9 mouse cellular contexts compared by ENCODE assay signal in the genomic region with DNA sequence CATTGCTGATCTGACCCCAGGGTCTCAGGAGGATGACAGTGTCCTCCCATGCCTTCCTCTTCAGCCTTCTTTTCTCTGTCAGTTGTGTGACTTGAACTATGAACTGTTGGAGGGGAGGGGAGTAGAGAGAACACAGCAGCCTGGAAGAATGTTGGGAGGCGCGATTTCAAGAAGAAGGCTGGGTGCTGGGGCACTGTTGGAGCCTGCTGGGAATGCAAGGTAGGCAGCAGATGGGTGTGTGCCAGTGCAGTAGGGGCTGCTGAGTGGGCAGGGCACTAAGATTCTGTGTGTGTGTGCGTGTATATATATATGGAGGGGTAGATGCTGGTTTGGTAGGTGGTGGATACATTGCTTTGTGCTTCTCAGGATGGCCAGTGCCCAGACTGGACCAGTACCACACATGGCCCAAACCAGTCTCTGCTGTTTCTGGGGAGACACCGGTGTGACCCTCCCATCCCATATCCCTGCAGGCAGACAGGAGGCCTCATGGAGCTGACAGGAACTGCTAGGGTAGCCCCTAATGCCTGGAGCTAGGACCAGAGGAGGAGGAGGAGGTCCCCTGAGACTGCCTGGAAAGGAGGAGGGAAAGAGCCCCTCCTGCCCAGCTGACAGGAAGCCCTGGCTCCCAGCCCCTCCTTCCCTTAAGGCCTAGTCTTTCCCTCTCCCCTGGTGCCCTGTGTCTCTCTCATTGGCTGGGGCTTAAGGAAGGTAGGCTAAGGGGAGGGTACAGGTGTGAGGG. TPM values are rescaled to one million over a fixed set of nuclear protein-coding genes. Genes with fewer than 3 reads are reported as not detected.
DNase-seq lines count a peak whose midpoint lies in the region; ATAC-seq lines count a peak whose summit lies in the region.
"Had no signal": no experiment of that assay in that cellular context is flagged by ENCODE, and none has a peak within 500 bp of the region (broad histone marks: within the 10 kb centered on the region; RNA-seq: fewer than 3 reads in every experiment).

No protein-coding gene starts in this region.

- WGBS in midbrain, embryonic 10.5 days: 42% methylated on average over 4 of the region's 4 CpGs
- 36% methylated on average over 4 of the region's 4 CpGs for WGBS in midbrain, embryonic 11.5 days
- WGBS in limb, embryonic 13.5 days: 46% methylated on average over 4 of the region's 4 CpGs

- H3K27me3 ChIP-seq in midbrain, embryonic 10.5 days (ENCODE audit: low read depth, poor library complexity, severe bottlenecking): no peaks in the 10 kb centered on the region
- no peaks in the 10 kb centered on the region for H3K27me3 ChIP-seq in midbrain, embryonic 11.5 days (ENCODE audit: control insufficient read depth, insufficient read depth, low read length)
- H3K27me3 ChIP-seq in limb, embryonic 13.5 days: no peaks in the 10 kb centered on the region

- no peak for ATAC-seq in midbrain, embryonic 11.5 days (ENCODE audit: low FRiP score)
- ATAC-seq in limb, embryonic 13.5 days (ENCODE audit: low FRiP score, low read depth): no peak

- H3K4me1 ChIP-seq in midbrain, embryonic 10.5 days: peaks cover 97% of the 10 kb centered on the region
- peaks cover 64% of the 10 kb centered on the region for H3K4me1 ChIP-seq in midbrain, embryonic 11.5 days (ENCODE audit: control insufficient read depth, insufficient read depth, low read length)
- H3K4me1 ChIP-seq in limb, embryonic 13.5 days: peaks cover 90% of the 10 kb centered on the region

- peak overlapping the region; percentile 71 for H3K27ac ChIP-seq in midbrain, embryonic 10.5 days (replicated peaks)
- H3K27ac ChIP-seq in midbrain, embryonic 11.5 days (ENCODE audit: low read depth, low read length): no peak overlapping the region
- peak overlapping the region; percentile 66; the same call in 1 of the 2 replicates for H3K27ac ChIP-seq in limb, embryonic 13.5 days

- H3K4me2 ChIP-seq in midbrain, embryonic 11.5 days: no peak overlapping the region
- peak overlapping the region; percentile 98 for H3K4me2 ChIP-seq in limb, embryonic 13.5 days (replicated peaks)

- H3K9me3 ChIP-seq in midbrain, embryonic 10.5 days (replicated peaks): no peaks in the 10 kb centered on the region
- H3K9me3 ChIP-seq in midbrain, embryonic 11.5 days (ENCODE audit: control insufficient read depth, low read length): no peaks in the 10 kb centered on the region
- no peaks in the 10 kb centered on the region for H3K9me3 ChIP-seq in limb, embryonic 13.5 days

- no peak overlapping the region for H3K9ac ChIP-seq in midbrain, embryonic 11.5 days (ENCODE audit: low read length)
- H3K9ac ChIP-seq in limb, embryonic 13.5 days: peak overlapping the region; percentile 53

- H3K4me3 ChIP-seq in midbrain, embryonic 10.5 days: peak overlapping the region; percentile 96; the same call in 1 of the 2 replicates
- no peak overlapping the region for H3K4me3 ChIP-seq in midbrain, embryonic 11.5 days (ENCODE audit: low read depth, low read length)
- no peak overlapping the region for H3K4me3 ChIP-seq in limb, embryonic 13.5 days

- intact Hi-C loops in heart, postnatal 10 days (cut with DNase I): no loop called here

- H3K36me3 ChIP-seq in midbrain, embryonic 10.5 days: peaks cover 6% of the 10 kb centered on the region; the same call in 1 of the 2 replicates
- no peaks in the 10 kb centered on the region for H3K36me3 ChIP-seq in midbrain, embryonic 11.5 days (ENCODE audit: control insufficient read depth, insufficient read depth, low read length)
- H3K36me3 ChIP-seq in limb, embryonic 13.5 days: peaks cover 9% of the 10 kb centered on the region

- peak; percentile 42 for DNase-seq in adrenal gland, postnatal 14 days
- no peak for DNase-seq in adrenal gland, postnatal 25 days
- DNase-seq in midbrain, embryonic 10.5 days (ENCODE audit: low spot score): no peak
- DNase-seq in midbrain, embryonic 11.5 days (ENCODE audit: low spot score, missing footprints): no peak
- DNase-seq in heart, postnatal 10 days: peak; percentile 65 to 70
- no peak for DNase-seq in urinary bladder, postnatal 14 days (ENCODE audit: low spot score)
- DNase-seq in layer of hippocampus, adult 8-10 months (ENCODE audit: low spot score in 2 of 2): no peak

RNA-seq across cellular contexts. Expression of gene Ahdc1, which starts 5.8 kb away (rescaled TPM):
- 65.0 and 71.9 TPM in 2 replicates for total RNA-seq in adrenal gland, postnatal 14 days (2021)
- total RNA-seq in adrenal gland, postnatal 25 days (2021): 91.4 and 96.4 TPM in 2 replicates
- 5.7 and 5.8 TPM in 2 replicates for polyA plus RNA-seq in midbrain, embryonic 10.5 days (2016; fragmentation: Nextera tagmentation; extraction: Ambion mirVana)
- polyA plus RNA-seq in midbrain, embryonic 11.5 days (2014; fragmentation: Nextera tagmentation; extraction: Ambion mirVana): 4.9 and 5.3 TPM in 2 replicates
- 10 to 100 TPM; 54.0 to 63.0 TPM for total RNA-seq in heart, postnatal 10 days (2021)
- 11.3 and 11.5 TPM in 2 replicates for polyA plus RNA-seq in limb, embryonic 13.5 days (2015; fragmentation: Nextera tagmentation; extraction: Ambion mirVana)
- total RNA-seq in layer of hippocampus, adult 8-10 months (2022): 100 to 1,000 TPM in 3 of 4 experiments, 10 to 100 TPM in 1; 99.1 to 116 (median 106) TPM

RNA-seq across cellular contexts. Expression of gene Fgr, which starts 43.0 kb away (rescaled TPM):
- 0.78 and 1.8 TPM in 2 replicates for total RNA-seq in adrenal gland, postnatal 14 days (2021)
- total RNA-seq in adrenal gland, postnatal 25 days (2021): 0.33 TPM in 1 of 2 replicates, not detected in the other
- 0.05 and 0.10 TPM in 2 replicates for polyA plus RNA-seq in midbrain, embryonic 10.5 days (2016; fragmentation: Nextera tagmentation; extraction: Ambion mirVana)
- not detected in 2 replicates for polyA plus RNA-seq in midbrain, embryonic 11.5 days (2014; fragmentation: Nextera tagmentation; extraction: Ambion mirVana)
- under 1 TPM; 0.19 to 0.40 TPM for total RNA-seq in heart, postnatal 10 days (2021)
- polyA plus RNA-seq in limb, embryonic 13.5 days (2015; fragmentation: Nextera tagmentation; extraction: Ambion mirVana): 0.19 and 0.26 TPM in 2 replicates
- total RNA-seq in layer of hippocampus, adult 8-10 months (2022): 1 to 10 TPM in 2 of 4 experiments, under 1 TPM in 1, not detected in 1; 0.19 to 3.9 (median 3.4) TPM
- total RNA-seq: left cerebral cortex, postnatal 14 days had no signal

Comparison
In these comparisons a context has a peak if more than half of its experiments do, and no peak if none do; other contexts are left out.
1. DNase-seq: peak in adrenal gland, postnatal 14 days (single experiment) and heart, postnatal 10 days (2 of 2); none in adrenal gland, postnatal 25 days (single experiment), midbrain, embryonic 10.5 days (single experiment), midbrain, embryonic 11.5 days (single experiment), urinary bladder, postnatal 14 days (single experiment) and layer of hippocampus, adult 8-10 months (0 of 2).